Mouse (Mus musculus) ovary, postnatal 10 days (tissue): ENCODE measurements at regions not wholly inside any gene's neighbourhood (a gene's known extent, or its start where the extent isn't known, plus 50 kb on each side); places are given as distances from the start of the nearest gene placed in this dataset.

Experiments
- DNase-seq: peaks from one replicate; pipeline ENCODE4 v3.0.0; 2022; ENCODE audit warnings: low spot score

- DNase-seq = no peak
These were observed 457.7 kb downstream of the Rnf144b start for GRCm38 (mm10) chr13:47580144-47580543.

- DNase-seq = no peak
These were observed 462.7 kb downstream of the Rnf144b start for GRCm38 (mm10) chr13:47585158-47585557.

- no peak for DNase-seq
These were observed 480.2 kb downstream of the Rnf144b start for GRCm38 (mm10) chr13:47602646-47603045.

GRCm38 (mm10) chr13:47611439-47611838 lies 489.0 kb downstream of the Rnf144b start:
- DNase-seq = no peak

GRCm38 (mm10) chr13:47636511-47637103 lies 514.2 kb downstream of the Rnf144b start:
- no peak for DNase-seq

GRCm38 (mm10) chr13:47642341-47642740 lies 519.9 kb downstream of the Rnf144b start:
- no peak for DNase-seq

GRCm38 (mm10) chr13:47645081-47645480 lies 522.6 kb downstream of the Rnf144b start:
- DNase-seq = no peak

- DNase-seq = no peak
These were observed 525.2 kb downstream of the Rnf144b start for GRCm38 (mm10) chr13:47647693-47648092.

- no peak for DNase-seq
These were observed 527.6 kb downstream of the Rnf144b start for GRCm38 (mm10) chr13:47650093-47650492.

GRCm38 (mm10) chr13:47666470-47666869 lies 544.0 kb downstream of the Rnf144b start:
- no peak for DNase-seq

GRCm38 (mm10) chr13:47666956-47667701 lies 544.7 kb downstream of the Rnf144b start:
- peak; percentile 90 for DNase-seq

GRCm38 (mm10) chr13:47688131-47688530 lies 565.7 kb downstream of the Rnf144b start:
- DNase-seq = no peak

GRCm38 (mm10) chr13:47693815-47694214 lies 567.2 kb upstream of the Id4 start:
- DNase-seq = no peak

- DNase-seq = no peak
These were observed 565.2 kb upstream of the Id4 start for GRCm38 (mm10) chr13:47695877-47696276.

- no peak for DNase-seq
These were observed 560.5 kb upstream of the Id4 start for GRCm38 (mm10) chr13:47700556-47700955.

- DNase-seq = no peak
These were observed 552.9 kb upstream of the Id4 start for GRCm38 (mm10) chr13:47707961-47708609.

- no peak for DNase-seq
These were observed 551.7 kb upstream of the Id4 start for GRCm38 (mm10) chr13:47709323-47709722.

- DNase-seq = no peak
These were observed 548.5 kb upstream of the Id4 start for GRCm38 (mm10) chr13:47712507-47712906.

GRCm38 (mm10) chr13:47716265-47716664 lies 544.8 kb upstream of the Id4 start:
- no peak for DNase-seq

- DNase-seq = no peak
These were observed 540.4 kb upstream of the Id4 start for GRCm38 (mm10) chr13:47720645-47721044.

- DNase-seq = no peak
These were observed 526.6 kb upstream of the Id4 start for GRCm38 (mm10) chr13:47734415-47734814.

GRCm38 (mm10) chr13:47735426-47736063 lies 525.5 kb upstream of the Id4 start:
- DNase-seq = no peak

GRCm38 (mm10) chr13:47748906-47749305 lies 512.1 kb upstream of the Id4 start:
- DNase-seq = no peak
